Mouse (Mus musculus) ZHBTc4 (cell line): ENCODE measurements around the gene Eif5a.
"Not testable (repeated sequence)": the region's sequence is repeated elsewhere in the genome, so short reads cannot be mapped to it uniquely, and the experiment has no call there.

Source experiments
- DNase-seq: peaks from one replicate; pipeline ENCODE4 v3.0.0-alpha.2; 2011; ENCODE audit warnings: low read depth, low spot score

Gene Eif5a

GRCm38 (mm10) chr11:69945997-69946891 lies 24.5 kb upstream of the Eif5a start:
- DNase-seq, result no peak

GRCm38 (mm10) chr11:69945216-69945615 lies 23.5 kb upstream of the Eif5a start:
- DNase-seq, result no peak

GRCm38 (mm10) chr11:69940962-69941361 lies 19.2 kb upstream of the Eif5a start:
- DNase-seq, result no peak

- DNase-seq, result no peak
These were observed 18.0 kb upstream of the Eif5a start for GRCm38 (mm10) chr11:69939731-69940130.

GRCm38 (mm10) chr11:69939181-69939580 lies 17.4 kb upstream of the Eif5a start:
- DNase-seq, result no peak

GRCm38 (mm10) chr11:69938401-69938979 lies 16.7 kb upstream of the Eif5a start:
- peak; percentile 56 for DNase-seq

GRCm38 (mm10) chr11:69937834-69938233 lies 16.1 kb upstream of the Eif5a start:
- no peak for DNase-seq

GRCm38 (mm10) chr11:69937385-69937784 lies 15.6 kb upstream of the Eif5a start:
- DNase-seq, result no peak

GRCm38 (mm10) chr11:69936714-69937347 lies 15.1 kb upstream of the Eif5a start:
- no peak for DNase-seq

- DNase-seq, result peak; percentile 69
These were observed 14.4 kb upstream of the Eif5a start for GRCm38 (mm10) chr11:69936156-69936555.

GRCm38 (mm10) chr11:69935137-69935879 lies 13.6 kb upstream of the Eif5a start, which contains the start of gene Ybx2:
Gene Ybx2, plus strand, starts transcription at chr11:69935796.
- peak; percentile 95 for DNase-seq

GRCm38 (mm10) chr11:69934681-69935080 lies 12.9 kb upstream of the Eif5a start:
- no peak for DNase-seq

- DNase-seq, result peak; percentile 92
These were observed 12.4 kb upstream of the Eif5a start for GRCm38 (mm10) chr11:69934169-69934568.

GRCm38 (mm10) chr11:69933066-69933465 lies 11.3 kb upstream of the Eif5a start:
- no peak for DNase-seq

- DNase-seq, result no peak
These were observed 10.5 kb upstream of the Eif5a start for GRCm38 (mm10) chr11:69932254-69932653.

GRCm38 (mm10) chr11:69931769-69932168 lies 10.0 kb upstream of the Eif5a start:
- DNase-seq, result no peak

- no peak for DNase-seq
These were observed 9.3 kb upstream of the Eif5a start for GRCm38 (mm10) chr11:69930967-69931537.

- not testable (repeated sequence) for DNase-seq
These were observed 8.4 kb upstream of the Eif5a start for GRCm38 (mm10) chr11:69930176-69930575.

- no peak for DNase-seq
These were observed 8.0 kb upstream of the Eif5a start for GRCm38 (mm10) chr11:69929712-69930111.

GRCm38 (mm10) chr11:69927501-69927900 lies 5.7 kb upstream of the Eif5a start:
- no peak for DNase-seq

GRCm38 (mm10) chr11:69922796-69923195 lies 1.0 kb upstream of the Eif5a start:
- no peak for DNase-seq
